Mouse (Mus musculus) liver, embryonic 16.5 days (tissue): ENCODE measurements around the gene Hoxb9. TPM values are rescaled to one million over a fixed set of nuclear protein-coding genes. Genes with fewer than 3 reads are reported as not detected.

ENCODE experiments used
- ATAC-seq: fragments of 200-750 bp; cut with Nextera tagmentation; 2 replicates; pipeline ENCODE4 v1.8.0; 2017; ENCODE audit warnings: low read depth, mild to moderate bottlenecking, moderate number of reproducible peaks, moderate library complexity
- H3K27ac ChIP-seq: fragments of 300-500 bp; sonication (generic); 2 replicates; pipeline ENCODE4 v1.5.1; 2014; ENCODE audit warnings: mild to moderate bottlenecking, low read length
- H3K27me3 ChIP-seq: fragments of 300-500 bp; sonication (generic); 2 replicates; pipeline ENCODE4 v1.6.1; 2014; ENCODE audit warnings: low read depth, low read length, mixed read lengths; ENCODE audit not compliant: control insufficient read depth, insufficient read depth
- H3K36me3 ChIP-seq: fragments of 300-500 bp; sonication (generic); 2 replicates; pipeline ENCODE4 v1.6.1; 2014; ENCODE audit warnings: mild to moderate bottlenecking; ENCODE audit not compliant: control insufficient read depth, insufficient read depth
- H3K4me1 ChIP-seq: fragments of 300-500 bp; sonication (generic); 2 replicates; pipeline ENCODE4 v1.6.1; 2014; ENCODE audit warnings: low read depth, low read length, mixed read lengths; ENCODE audit not compliant: control insufficient read depth
- H3K4me2 ChIP-seq: fragments of 300-500 bp; sonication (generic); 2 replicates; pipeline ENCODE4 v1.6.1; 2014; ENCODE audit warnings: low read depth, low read length, mixed read lengths
- H3K4me3 ChIP-seq: fragments of 300-500 bp; sonication (generic); 2 replicates; pipeline ENCODE4 v1.5.1; 2014; ENCODE audit warnings: low read depth, mild to moderate bottlenecking, low read length
- H3K9ac ChIP-seq: fragments of 300-500 bp; sonication (generic); 2 replicates; pipeline ENCODE4 v1.6.1; 2014; ENCODE audit warnings: low read depth, low read length
- H3K9me3 ChIP-seq: fragments of 300-500 bp; sonication (generic); replicated peaks from 2 replicates; pipeline ENCODE4 v1.6.1; 2016; ENCODE audit warnings: low read length; ENCODE audit not compliant: control insufficient read depth
- WGBS: fragments of 180-500 bp; shearing (Covaris S2); extraction: QIAGEN DNeasy Blood & Tissue Kit; methylation state at CpG from one replicate; pipeline ENCODE4 v1.1.7; 2014; ENCODE audit not compliant: insufficient replicate concordance; 5-methylcytosine and 5-hydroxymethylcytosine counted together
- polyA plus RNA-seq: library from polyadenylated mRNA; unstranded; fragments of >200 nt; fragmentation: Nextera tagmentation; extraction: Ambion mirVana; gene quantifications from 2 replicates; pipeline ENCODE4 v1.2.1, GENCODE M21; 2015

Gene Hoxb9
- polyA plus RNA-seq = not detected in 2 replicates

GRCm38 (mm10) chr11:96270996-96271540 lies at the start of gene Hoxb9:
Gene Hoxb9, plus strand, starts transcription at chr11:96271457.
- Histone ChIP-seq H3K4me2 (no peak within 1 kb of the TSS), H3K27ac (no peak within 1 kb of the TSS), H3K27me3 (peaks cover 95% of the 10 kb centered on the region), H3K9me3 (no peaks in the 10 kb centered on the region), H3K36me3 (no peaks in the 10 kb centered on the region), H3K4me3 (0 out of 2 replicates have a peak within 1 kb of the TSS, but pooled peaks have one; percentile 11), H3K9ac (no peak within 1 kb of the TSS), H3K4me1 (no peaks in the 10 kb centered on the region)
- ATAC-seq = no peak
- WGBS = 1% methylated on average over 36 of the region's 40 CpGs

- H3K9me3 ChIP-seq = no peaks in the 10 kb centered on the region
- no peaks in the 10 kb centered on the region for H3K36me3 ChIP-seq
- H3K27me3 ChIP-seq = no peaks in the 10 kb centered on the region; the same call in 1 of the 2 replicates
- no peak overlapping the region for H3K4me3 ChIP-seq
- H3K4me2 ChIP-seq = no peak overlapping the region
- H3K9ac ChIP-seq = no peak overlapping the region
- no peaks in the 10 kb centered on the region for H3K4me1 ChIP-seq
- H3K27ac ChIP-seq = no peak overlapping the region
- 30% methylated on average over 2 of the region's 2 CpGs for WGBS
- no peak for ATAC-seq
Measured at GRCm38 (mm10) chr11:96223813-96224212, 47.4 kb upstream of the Hoxb9 start.

GRCm38 (mm10) chr11:96227676-96228075 lies 43.6 kb upstream of the Hoxb9 start:
- H3K4me1 ChIP-seq = no peaks in the 10 kb centered on the region
- ATAC-seq = no peak
- 50% methylated on average over 9 of the region's 9 CpGs for WGBS

GRCm38 (mm10) chr11:96234906-96235305 lies 36.4 kb upstream of the Hoxb9 start:
- Histone ChIP-seq H3K4me1 (no peaks in the 10 kb centered on the region), H3K9me3 (no peaks in the 10 kb centered on the region), H3K4me2 (no peak overlapping the region), H3K36me3 (no peaks in the 10 kb centered on the region), H3K27me3 (peaks cover 6% of the 10 kb centered on the region), H3K9ac (no peak overlapping the region), H3K4me3 (no peak overlapping the region), H3K27ac (no peak overlapping the region)
- no peak for ATAC-seq
- 3% methylated on average over 12 of the region's 12 CpGs for WGBS

More at GRCm38 (mm10) chr11:96227676-96228075, 43.6 kb upstream of the Hoxb9 start:
- Histone ChIP-seq H3K9me3 (no peaks in the 10 kb centered on the region), H3K27me3 (no peaks in the 10 kb centered on the region; the same call in 1 of the 2 replicates), H3K36me3 (no peaks in the 10 kb centered on the region), H3K27ac (no peak overlapping the region), H3K4me3 (no peak overlapping the region), H3K9ac (no peak overlapping the region), H3K4me2 (no peak overlapping the region)

- Histone ChIP-seq H3K9ac (no peak overlapping the region), H3K4me2 (no peak overlapping the region), H3K4me3 (no peak overlapping the region), H3K36me3 (no peaks in the 10 kb centered on the region), H3K4me1 (no peaks in the 10 kb centered on the region), H3K27ac (no peak overlapping the region), H3K27me3 (peaks cover 12% of the 10 kb centered on the region), H3K9me3 (no peaks in the 10 kb centered on the region)
- ATAC-seq = no peak
- WGBS = 2% methylated on average over 7 of the region's 7 CpGs
Measured at GRCm38 (mm10) chr11:96240211-96240610, 31.0 kb upstream of the Hoxb9 start.

GRCm38 (mm10) chr11:96250901-96251300 lies 20.4 kb upstream of the Hoxb9 start:
- no peak overlapping the region for H3K27ac ChIP-seq
- no peak overlapping the region for H3K9ac ChIP-seq
- no peak overlapping the region for H3K4me3 ChIP-seq
- H3K9me3 ChIP-seq = no peaks in the 10 kb centered on the region
- peaks cover 63% of the 10 kb centered on the region for H3K27me3 ChIP-seq
- no peaks in the 10 kb centered on the region for H3K4me1 ChIP-seq
- H3K36me3 ChIP-seq = no peaks in the 10 kb centered on the region
- WGBS = under 1% methylated on average over 14 of the region's 14 CpGs
- H3K4me2 ChIP-seq = no peak overlapping the region
- no peak for ATAC-seq

- no peak for ATAC-seq
- peaks cover 68% of the 10 kb centered on the region for H3K27me3 ChIP-seq
- WGBS = 1% methylated on average over 46 of the region's 46 CpGs
- H3K36me3 ChIP-seq = no peaks in the 10 kb centered on the region
- H3K9me3 ChIP-seq = no peaks in the 10 kb centered on the region
- no peak overlapping the region for H3K27ac ChIP-seq
- no peaks in the 10 kb centered on the region for H3K4me1 ChIP-seq
- H3K4me2 ChIP-seq = no peak overlapping the region
- no peak overlapping the region for H3K9ac ChIP-seq
- no peak overlapping the region for H3K4me3 ChIP-seq
Measured at GRCm38 (mm10) chr11:96251480-96252031, 19.7 kb upstream of the Hoxb9 start.

GRCm38 (mm10) chr11:96252541-96253120 lies 18.6 kb upstream of the Hoxb9 start:
- Histone ChIP-seq H3K36me3 (no peaks in the 10 kb centered on the region), H3K4me3 (no peak overlapping the region), H3K9me3 (no peaks in the 10 kb centered on the region), H3K27me3 (peaks cover 77% of the 10 kb centered on the region), H3K9ac (no peak overlapping the region), H3K4me2 (no peak overlapping the region), H3K27ac (no peak overlapping the region), H3K4me1 (no peaks in the 10 kb centered on the region)
- 10% methylated on average over 12 of the region's 12 CpGs for WGBS
- no peak for ATAC-seq

GRCm38 (mm10) chr11:96254221-96254620 lies 17.0 kb upstream of the Hoxb9 start:
- Histone ChIP-seq H3K9ac (no peak overlapping the region), H3K36me3 (no peaks in the 10 kb centered on the region), H3K4me1 (no peaks in the 10 kb centered on the region), H3K27me3 (peaks cover 93% of the 10 kb centered on the region), H3K4me3 (no peak overlapping the region), H3K4me2 (no peak overlapping the region), H3K27ac (no peak overlapping the region), H3K9me3 (no peaks in the 10 kb centered on the region)
- ATAC-seq = no peak
- WGBS = 5% methylated on average over 11 of the region's 11 CpGs
